Mouse (Mus musculus): ENCODE results near the gene Olfr1511.

DNA sequence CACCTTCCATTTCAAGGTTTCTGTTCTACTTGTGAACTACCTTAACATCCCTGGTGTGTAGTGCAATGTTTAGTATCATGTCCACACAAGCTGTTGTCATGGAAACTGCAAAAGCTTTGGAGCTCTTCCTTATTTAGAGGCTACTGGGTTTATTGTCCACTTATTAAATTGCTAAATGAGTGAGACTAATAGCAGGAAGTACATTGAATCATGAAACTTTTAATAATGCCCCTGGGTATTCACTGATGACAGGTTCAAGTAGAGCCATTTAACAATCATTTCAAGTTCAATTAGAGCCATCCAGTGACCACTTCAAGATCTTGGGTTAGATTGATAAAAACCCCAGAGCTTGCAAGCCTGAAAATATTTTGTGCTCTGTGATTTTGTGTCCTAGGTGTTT lies 45.5 kb upstream of the Olfr1511 start, which contains the start of gene Olfr1509:
- TF ChIP-seq USF1 (IDR thresholded peaks at IDR 0.05; ENCODE audit: low read depth) (no peak), MYOG (IDR thresholded peaks at IDR 0.05; ENCODE audit: control insufficient read depth, extremely low read depth, insufficient read length) (no peak), MAX (IDR thresholded peaks at IDR 0.05) (no peak), CTCF (IDR thresholded peaks at IDR 0.05; ENCODE audit: control insufficient read depth, insufficient read depth, insufficient read length) (no peak), MYOD1 (IDR thresholded peaks at IDR 0.05; ENCODE audit: control insufficient read depth, insufficient read length, low read depth) (no peak), CEBPB (IDR thresholded peaks at IDR 0.05; ENCODE audit: low read depth) (no peak), FOSL1 (IDR thresholded peaks at IDR 0.05; ENCODE audit: insufficient read depth, low read length, poor library complexity, severe bottlenecking) (no peak)

Measured in C2C12 (cell line).